ENCODE assay signal across 8 mouse cellular contexts in genomic region chr7:126273351-126274042, GRCm38 (mm10). TPM values are rescaled to one million over a fixed set of nuclear protein-coding genes. Genes with fewer than 3 reads are reported as not detected.
DNase-seq lines count a peak whose midpoint lies in the region; ATAC-seq and TF ChIP-seq lines count a peak whose summit lies in the region.

No protein-coding gene starts in this region.

- peak overlapping the region; percentile 86 for H3K4me3 ChIP-seq in kidney, postnatal 0 days (replicated peaks; ENCODE audit: low read depth, low read length)
- peak overlapping the region; percentile 99 for H3K4me3 ChIP-seq in embryonic facial prominence, embryonic 12.5 days
- H3K4me3 ChIP-seq in limb, embryonic 11.5 days (ENCODE audit: low read depth, low read length) = peak overlapping the region; percentile 95

- peak overlapping the region; percentile 86 for H3K9ac ChIP-seq in kidney, postnatal 0 days (ENCODE audit: low read depth, low read length)
- peak overlapping the region; percentile 99 for H3K9ac ChIP-seq in embryonic facial prominence, embryonic 12.5 days
- peak overlapping the region; percentile 99 for H3K9ac ChIP-seq in limb, embryonic 11.5 days (ENCODE audit: low read length)

- WGBS in kidney, postnatal 0 days = 12% methylated on average over 11 of the region's 11 CpGs
- 4% methylated on average over 11 of the region's 11 CpGs for WGBS in embryonic facial prominence, embryonic 12.5 days
- WGBS in limb, embryonic 11.5 days = 14% methylated on average over 11 of the region's 11 CpGs

- ATAC-seq in kidney, postnatal 0 days (replicated peaks; ENCODE audit: low FRiP score, low read depth) = no peak
- no peak for ATAC-seq in embryonic facial prominence, embryonic 12.5 days (ENCODE audit: insufficient number of reproducible peaks, insufficient read depth, low FRiP score, low TSS enrichment)
- no peak for ATAC-seq in limb, embryonic 11.5 days (ENCODE audit: insufficient number of reproducible peaks, low FRiP score, low TSS enrichment, low read depth)

- H3K9me3 ChIP-seq in kidney, postnatal 0 days (replicated peaks; ENCODE audit: low read length) = no peaks in the 10 kb centered on the region
- H3K9me3 ChIP-seq in embryonic facial prominence, embryonic 12.5 days = no peaks in the 10 kb centered on the region
- no peaks in the 10 kb centered on the region for H3K9me3 ChIP-seq in limb, embryonic 11.5 days (ENCODE audit: control insufficient read depth, low read length)

- no peaks in the 10 kb centered on the region for H3K36me3 ChIP-seq in kidney, postnatal 0 days (ENCODE audit: insufficient read depth, low read length)
- peaks cover 36% of the 10 kb centered on the region for H3K36me3 ChIP-seq in embryonic facial prominence, embryonic 12.5 days
- no peaks in the 10 kb centered on the region; the same call in 1 of the 2 replicates for H3K36me3 ChIP-seq in limb, embryonic 11.5 days (ENCODE audit: control insufficient read depth, insufficient read depth, low read length)

- no peaks in the 10 kb centered on the region for H3K27me3 ChIP-seq in kidney, postnatal 0 days (ENCODE audit: insufficient read depth, low read length)
- no peaks in the 10 kb centered on the region for H3K27me3 ChIP-seq in embryonic facial prominence, embryonic 12.5 days
- H3K27me3 ChIP-seq in limb, embryonic 11.5 days (ENCODE audit: control insufficient read depth, insufficient read depth, low read length) = no peaks in the 10 kb centered on the region

- no peak for TF ChIP-seq CTCF in kidney, postnatal 0 days (IDR thresholded peaks at IDR 0.05; ENCODE audit: low read depth)

- DNase-seq in kidney, postnatal 0 days (ENCODE audit: low spot score) = no peak
- DNase-seq in kidney, adult 18-20 months = no peak
- DNase-seq in limb, embryonic 11.5 days (ENCODE audit: low spot score) = peak; percentile 35
- DNase-seq in retina, postnatal 1 day = peak; percentile 39
- DNase-seq in MN1 (ENCODE audit: low spot score) = no peak
- no peak for DNase-seq in layer of hippocampus, postnatal 25 days (ENCODE audit: extremely low spot score in 1 of 2, low spot score in 1 of 2)
- DNase-seq in natural killer cell, adult 2 months (ENCODE audit: low spot score in 2 of 2) = no peak

- H3K4me2 ChIP-seq in kidney, postnatal 0 days (ENCODE audit: low read length) = peak overlapping the region; percentile 100
- peak overlapping the region; percentile 76 for H3K4me2 ChIP-seq in embryonic facial prominence, embryonic 12.5 days (replicated peaks)
- peak overlapping the region; percentile 90 for H3K4me2 ChIP-seq in limb, embryonic 11.5 days (ENCODE audit: low read depth, severe bottlenecking)

- H3K4me1 ChIP-seq in kidney, postnatal 0 days (replicated peaks; ENCODE audit: insufficient read depth, low read length) = peaks cover 20% of the 10 kb centered on the region; the same call in 1 of the 2 replicates
- H3K4me1 ChIP-seq in embryonic facial prominence, embryonic 12.5 days = peaks cover 55% of the 10 kb centered on the region
- H3K4me1 ChIP-seq in limb, embryonic 11.5 days (ENCODE audit: control insufficient read depth, insufficient read depth, low read length) = peaks cover 24% of the 10 kb centered on the region

- no peak overlapping the region for H3K27ac ChIP-seq in kidney, postnatal 0 days
- H3K27ac ChIP-seq in embryonic facial prominence, embryonic 12.5 days = peak overlapping the region; percentile 92
- peak overlapping the region; percentile 95 for H3K27ac ChIP-seq in limb, embryonic 11.5 days (replicated peaks; ENCODE audit: low read depth, low read length)

RNA-seq across cellular contexts. Expression of gene Sbk1, which starts 1.1 kb away (rescaled TPM):
- polyA plus RNA-seq in kidney, postnatal 0 days (2015; fragmentation: Nextera tagmentation; extraction: Ambion mirVana) = 17.7 and 19.7 TPM in 2 replicates
- 130 and 138 TPM in 2 replicates for polyA plus RNA-seq in embryonic facial prominence, embryonic 12.5 days (2016; fragmentation: Nextera tagmentation; extraction: Ambion mirVana)
- polyA plus RNA-seq in limb, embryonic 11.5 days (2014; fragmentation: Nextera tagmentation; extraction: Ambion mirVana) = 111 and 117 TPM in 2 replicates
- 10 to 100 TPM; 98.2 to 99.0 TPM for total RNA-seq in layer of hippocampus, postnatal 25 days (2021)

Comparison
In these comparisons a context has a peak if more than half of its experiments do, and no peak if none do; other contexts are left out.
1. DNase-seq: peak in limb, embryonic 11.5 days (single experiment) and retina, postnatal 1 day (single experiment); none in kidney, postnatal 0 days (single experiment), kidney, adult 18-20 months (single experiment), MN1 (single experiment), layer of hippocampus, postnatal 25 days (0 of 2) and natural killer cell, adult 2 months (0 of 2).
2. Peak in every context shown above with its lines, with median percentiles within 50 percentile points of each other: H3K4me2 ChIP-seq, H3K4me3 ChIP-seq and H3K9ac ChIP-seq.